Mouse (Mus musculus) hindbrain, embryonic 11.5 days (tissue): ENCODE data around the gene Glo1. TPM values are rescaled to one million over a fixed set of nuclear protein-coding genes. Genes with fewer than 3 reads are reported as not detected.

Experiments
- ATAC-seq: fragments of 200-750 bp; cut with Nextera tagmentation; 2 replicates; pipeline ENCODE4 v1.8.0; 2017; ENCODE audit warnings: mild to moderate bottlenecking, moderate TSS enrichment, moderate library complexity; ENCODE audit not compliant: low FRiP score
- DNase-seq: peaks from one replicate; pipeline ENCODE4 v3.0.0-alpha.2; 2015; ENCODE audit warnings: low spot score
- H3K27ac ChIP-seq: fragments of 300-500 bp; sonication (generic); 2 replicates; pipeline ENCODE4 v1.5.1; 2014; ENCODE audit warnings: mild to moderate bottlenecking, low read depth, low read length
- H3K27me3 ChIP-seq: fragments of 300-500 bp; sonication (generic); 2 replicates; pipeline ENCODE4 v1.6.1; 2014; ENCODE audit warnings: mild to moderate bottlenecking, low read length, moderate library complexity, mixed read lengths; ENCODE audit not compliant: control insufficient read depth, insufficient read depth
- H3K36me3 ChIP-seq: fragments of 300-500 bp; sonication (generic); 2 replicates; pipeline ENCODE4 v1.6.1; 2014; ENCODE audit warnings: mild to moderate bottlenecking, low read length, moderate library complexity, mixed read lengths; ENCODE audit not compliant: control insufficient read depth, insufficient read depth
- H3K4me1 ChIP-seq: fragments of 300-500 bp; sonication (generic); replicated peaks from 2 replicates; pipeline ENCODE4 v1.6.1; 2014; ENCODE audit warnings: low read length, mixed read lengths; ENCODE audit not compliant: control insufficient read depth, insufficient read depth
- H3K4me2 ChIP-seq: fragments of 300-500 bp; sonication (generic); replicated peaks from 2 replicates; pipeline ENCODE4 v1.6.1; 2014; ENCODE audit warnings: mild to moderate bottlenecking, low read depth, low read length
- H3K4me3 ChIP-seq: fragments of 300-500 bp; sonication (generic); 2 replicates; pipeline ENCODE4 v1.5.1; 2014; ENCODE audit warnings: low read depth, low read length
- H3K9ac ChIP-seq: fragments of 300-500 bp; sonication (generic); 2 replicates; pipeline ENCODE4 v1.6.1; 2014; ENCODE audit warnings: low read depth, low read length
- H3K9me3 ChIP-seq: fragments of 300-500 bp; sonication (generic); 2 replicates; pipeline ENCODE4 v1.6.1; 2016; ENCODE audit warnings: low read length; ENCODE audit not compliant: control insufficient read depth
- WGBS: fragments of 180-500 bp; shearing (Covaris S2); extraction: QIAGEN DNeasy Blood & Tissue Kit; methylation state at CpG from one replicate; pipeline ENCODE4 v1.1.7; 2014; 5-methylcytosine and 5-hydroxymethylcytosine counted together
- polyA plus RNA-seq: library from polyadenylated mRNA; unstranded; fragments of >200 nt; fragmentation: Nextera tagmentation; extraction: Ambion mirVana; gene quantifications from 2 replicates; pipeline ENCODE4 v1.2.1, GENCODE M21; 2014

Glo1 gene
- polyA plus RNA-seq, 1 experiment from 2014 or later = 250 TPM

GRCm38 (mm10) chr17:30581201-30581600 lies 45.5 kb downstream of the Glo1 start:
- no peak overlapping the region for H3K4me3 ChIP-seq
- H3K9me3 ChIP-seq = no peaks in the 10 kb centered on the region
- H3K9ac ChIP-seq = no peak overlapping the region
- no peak overlapping the region for H3K4me2 ChIP-seq
- no peaks in the 10 kb centered on the region for H3K27me3 ChIP-seq
- ATAC-seq (no peak), DNase-seq (no peak)
- H3K36me3 ChIP-seq = no peaks in the 10 kb centered on the region
- WGBS = 92% methylated on average over 6 of the region's 6 CpGs
- H3K4me1 ChIP-seq = no peaks in the 10 kb centered on the region
- no peak overlapping the region for H3K27ac ChIP-seq

DNA sequence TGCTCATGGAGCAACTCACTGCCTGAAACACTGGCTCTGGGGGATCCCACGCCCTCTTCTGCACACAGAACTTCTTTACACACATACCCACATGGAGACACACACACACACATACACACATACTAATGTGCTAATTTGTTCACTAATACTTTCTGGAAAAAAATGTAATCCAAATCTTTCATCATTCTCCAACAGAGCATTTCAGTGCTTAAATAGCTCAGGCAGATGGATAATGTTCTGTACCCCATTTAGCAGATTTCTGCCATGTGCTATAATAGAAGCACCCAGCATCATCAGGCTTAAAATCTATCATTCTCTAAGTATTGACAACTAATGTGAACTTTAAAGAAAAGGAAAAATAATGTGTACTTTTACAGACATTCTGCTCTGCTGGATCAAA lies 45.9 kb downstream of the Glo1 start:
- WGBS = 70% methylated on average over 1 of the region's 1 CpGs
- Histone ChIP-seq H3K4me1 (no peaks in the 10 kb centered on the region), H3K27me3 (no peaks in the 10 kb centered on the region), H3K27ac (no peak overlapping the region), H3K9me3 (no peaks in the 10 kb centered on the region), H3K4me2 (no peak overlapping the region), H3K36me3 (no peaks in the 10 kb centered on the region), H3K4me3 (no peak overlapping the region), H3K9ac (no peak overlapping the region)
- DNase-seq = no peak
- ATAC-seq = no peak

- Histone ChIP-seq H3K27me3 (no peaks in the 10 kb centered on the region), H3K27ac (no peak overlapping the region), H3K36me3 (no peaks in the 10 kb centered on the region), H3K9me3 (no peaks in the 10 kb centered on the region), H3K9ac (peak overlapping the region; percentile 67), H3K4me2 (peak overlapping the region; percentile 60), H3K4me3 (peak overlapping the region; percentile 71), H3K4me1 (peaks cover 5% of the 10 kb centered on the region; the same call in 1 of the 2 replicates)
- no peak for DNase-seq
- no peak for ATAC-seq
- 65% methylated on average over 12 of the region's 12 CpGs for WGBS
Measured at GRCm38 (mm10) chr17:30576946-30577345, 49.7 kb downstream of the Glo1 start.

GRCm38 (mm10) chr17:30575941-30576773 lies 50.5 kb downstream of the Glo1 start, which contains the start of gene Btbd9:
Btbd9 (minus strand) TSS chr17:30576488.
- under 1% methylated on average over 67 of the region's 94 CpGs for WGBS
- DNase-seq = peak; percentile 96
- Histone ChIP-seq H3K9ac (peak within 1 kb of the TSS; percentile 67), H3K27me3 (no peaks in the 10 kb centered on the region), H3K27ac (peak within 1 kb of the TSS; percentile 80), H3K36me3 (no peaks in the 10 kb centered on the region), H3K9me3 (no peaks in the 10 kb centered on the region), H3K4me1 (peaks cover 5% of the 10 kb centered on the region; the same call in 1 of the 2 replicates), H3K4me3 (peak within 1 kb of the TSS; percentile 71), H3K4me2 (peak within 1 kb of the TSS; percentile 60)
- peak; percentile 95 for ATAC-seq

DNA sequence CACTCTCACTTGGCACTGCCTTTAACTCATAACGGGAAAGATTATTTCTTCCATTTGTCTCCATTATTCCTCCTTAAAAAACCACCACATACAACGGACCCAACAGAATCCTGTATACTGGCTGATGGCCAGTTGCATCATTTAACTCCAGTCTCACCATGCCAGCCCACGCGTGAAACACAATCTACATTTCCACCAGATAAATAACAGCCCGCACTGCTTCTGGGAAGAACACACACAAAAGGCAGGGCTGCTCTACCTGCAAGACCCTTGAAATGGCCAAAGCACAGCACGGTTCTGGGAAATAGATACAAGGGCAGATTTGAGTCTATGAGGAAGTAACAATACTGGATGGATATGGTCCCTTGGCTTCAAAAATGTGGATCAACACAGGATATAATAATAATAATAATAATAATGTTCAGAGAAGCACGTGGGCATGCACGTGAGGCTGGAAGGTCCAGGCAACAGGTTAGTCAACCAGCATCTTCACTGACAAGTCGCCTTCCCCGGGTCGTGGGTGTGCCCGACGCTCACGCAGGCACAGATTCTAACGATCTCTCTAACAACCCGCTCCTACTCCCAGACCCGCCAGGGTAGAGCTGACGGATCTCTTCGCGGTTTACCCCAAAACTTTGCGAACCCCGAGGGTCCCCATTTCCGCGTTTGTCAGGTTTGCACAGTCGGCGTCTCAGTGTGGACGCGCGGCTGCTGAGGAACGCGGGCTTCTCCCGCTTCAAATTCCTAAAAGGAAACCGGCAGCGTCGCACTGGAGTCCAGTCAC lies 51.4 kb downstream of the Glo1 start:
- H3K9me3 ChIP-seq = no peaks in the 10 kb centered on the region
- H3K36me3 ChIP-seq = no peaks in the 10 kb centered on the region
- no peaks in the 10 kb centered on the region for H3K27me3 ChIP-seq
- H3K27ac ChIP-seq = peak overlapping the region; percentile 80
- ATAC-seq (peak; percentile 39; the same call in 1 of the 2 replicates), DNase-seq (peak; percentile 57)
- peaks cover 5% of the 10 kb centered on the region; the same call in 1 of the 2 replicates for H3K4me1 ChIP-seq
- H3K4me2 ChIP-seq = peak overlapping the region; percentile 60
- peak overlapping the region; percentile 71 for H3K4me3 ChIP-seq
- H3K9ac ChIP-seq = peak overlapping the region; percentile 67
- 9% methylated on average over 35 of the region's 35 CpGs for WGBS

DNA sequence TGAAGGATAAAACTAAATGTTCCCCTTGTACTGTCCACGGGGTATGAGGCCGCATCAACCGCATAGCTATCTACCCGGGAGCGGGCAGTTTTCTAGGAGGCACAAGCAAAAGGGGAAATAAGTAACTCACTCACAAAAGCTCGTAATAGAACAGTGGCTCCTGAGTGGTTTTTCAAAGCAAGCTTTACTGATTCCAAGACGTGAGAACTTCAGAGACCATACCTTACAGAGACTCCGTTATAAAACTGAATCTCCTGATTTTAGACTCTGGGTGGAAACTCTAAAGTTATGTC lies 51.9 kb downstream of the Glo1 start:
- no peak overlapping the region for H3K27ac ChIP-seq
- no peak overlapping the region for H3K4me2 ChIP-seq
- ATAC-seq = no peak
- H3K9me3 ChIP-seq = no peaks in the 10 kb centered on the region
- H3K36me3 ChIP-seq = no peaks in the 10 kb centered on the region
- H3K9ac ChIP-seq = no peak overlapping the region
- DNase-seq = no peak
- no peak overlapping the region for H3K4me3 ChIP-seq
- WGBS = 80% methylated on average over 8 of the region's 8 CpGs
- H3K27me3 ChIP-seq = no peaks in the 10 kb centered on the region
- H3K4me1 ChIP-seq = peaks cover 5% of the 10 kb centered on the region; the same call in 1 of the 2 replicates

- Histone ChIP-seq H3K27me3 (no peaks in the 10 kb centered on the region), H3K4me1 (peaks cover 5% of the 10 kb centered on the region; the same call in 1 of the 2 replicates), H3K4me2 (no peak overlapping the region), H3K9ac (no peak overlapping the region), H3K4me3 (no peak overlapping the region), H3K27ac (no peak overlapping the region), H3K9me3 (no peaks in the 10 kb centered on the region), H3K36me3 (no peaks in the 10 kb centered on the region)
- ATAC-seq = no peak
- 82% methylated on average over 8 of the region's 8 CpGs for WGBS
- DNase-seq = no peak
Measured at GRCm38 (mm10) chr17:30573990-30574782, 52.5 kb downstream of the Glo1 start.

DNA sequence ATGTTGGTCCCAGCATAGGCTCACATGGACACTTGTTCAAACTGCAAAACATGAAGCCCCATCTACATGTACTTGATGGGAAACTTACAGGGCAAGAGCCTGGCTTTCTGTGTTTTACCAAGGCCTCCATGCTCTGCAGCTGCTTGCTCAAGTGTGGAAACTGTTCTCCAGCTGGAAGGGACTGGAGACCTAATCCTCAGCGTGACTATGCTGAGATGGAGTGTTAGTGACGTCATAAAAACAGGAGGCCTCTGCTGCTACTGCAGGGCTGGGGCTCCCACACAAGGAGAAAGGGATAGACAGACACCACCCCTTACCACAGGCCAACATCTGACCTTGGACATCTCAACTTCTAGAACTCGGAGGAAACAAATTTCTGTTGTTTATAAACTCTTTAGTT lies 55.7 kb downstream of the Glo1 start:
- H3K27me3 ChIP-seq = no peaks in the 10 kb centered on the region
- H3K9ac ChIP-seq = no peak overlapping the region
- H3K4me2 ChIP-seq = no peak overlapping the region
- no peak overlapping the region for H3K27ac ChIP-seq
- no peak overlapping the region for H3K4me3 ChIP-seq
- H3K4me1 ChIP-seq = peaks cover 5% of the 10 kb centered on the region; the same call in 1 of the 2 replicates
- WGBS = 77% methylated on average over 3 of the region's 3 CpGs
- DNase-seq (no peak), ATAC-seq (no peak)
- H3K9me3 ChIP-seq = no peaks in the 10 kb centered on the region
- H3K36me3 ChIP-seq = no peaks in the 10 kb centered on the region
